Mouse (Mus musculus) lung, postnatal 0 days (tissue): ENCODE measurements around the gene Olfr458.

Experiments used
- CTCF ChIP-seq: IDR thresholded peaks from 2 replicates; pipeline ENCODE4 v1.5.1; 2016; ENCODE audit warnings: antibody characterized with exemption, mild to moderate bottlenecking
- EP300 ChIP-seq: IDR thresholded peaks from 2 replicates; pipeline ENCODE4 v1.6.1; 2016; ENCODE audit warnings: antibody characterized with exemption, mild to moderate bottlenecking, control low read depth

- TF ChIP-seq CTCF (no peak), EP300 (no peak)
Measured at GRCm38 (mm10) chr6:42513461-42513860, 48.5 kb upstream of the Olfr458 start.
